Mouse (Mus musculus) limb, embryonic 14.5 days (tissue): ENCODE results near the gene Zfp286. TPM values are rescaled to one million over a fixed set of nuclear protein-coding genes. Genes with fewer than 3 reads are reported as not detected.

ENCODE experiments used
- ATAC-seq: fragments of 200-750 bp; cut with Nextera tagmentation; 2 replicates; pipeline ENCODE4 v1.8.0; 2017; ENCODE audit warnings: low read depth, moderate number of reproducible peaks, moderate TSS enrichment; ENCODE audit not compliant: low FRiP score
- DNase-seq: peaks from one replicate; pipeline ENCODE4 v3.0.0-alpha.2; 2015; ENCODE audit warnings: low spot score
- H3K27ac ChIP-seq: fragments of 300-500 bp; sonication (generic); replicated peaks from 2 replicates; pipeline ENCODE4 v1.5.1; 2014; ENCODE audit warnings: low read depth, mild to moderate bottlenecking, low read length, moderate library complexity, mixed read lengths
- H3K27me3 ChIP-seq: fragments of 300-500 bp; sonication (generic); 2 replicates; pipeline ENCODE4 v1.6.1; 2014; ENCODE audit warnings: low read length, mixed read lengths; ENCODE audit not compliant: control insufficient read depth, insufficient read depth
- H3K36me3 ChIP-seq: fragments of 300-500 bp; sonication (generic); 2 replicates; pipeline ENCODE4 v1.6.1; 2014; ENCODE audit warnings: mild to moderate bottlenecking, low read length, moderate library complexity, mixed read lengths; ENCODE audit not compliant: control insufficient read depth, insufficient read depth
- H3K4me1 ChIP-seq: fragments of 300-500 bp; sonication (generic); 2 replicates; pipeline ENCODE4 v1.6.1; 2014; ENCODE audit warnings: antibody characterized with exemption, low read length, mixed read lengths; ENCODE audit not compliant: control insufficient read depth, insufficient read depth
- H3K4me2 ChIP-seq: fragments of 300-500 bp; sonication (generic); replicated peaks from 2 replicates; pipeline ENCODE4 v1.6.1; 2014; ENCODE audit warnings: low read depth, mild to moderate bottlenecking, low read length, moderate library complexity; ENCODE audit not compliant: severe bottlenecking
- H3K4me3 ChIP-seq: fragments of 300-500 bp; sonication (generic); replicated peaks from 2 replicates; pipeline ENCODE4 v1.5.1; 2014; ENCODE audit warnings: low read length
- H3K9ac ChIP-seq: fragments of 300-500 bp; sonication (generic); 2 replicates; pipeline ENCODE4 v1.6.1; 2014; ENCODE audit warnings: mild to moderate bottlenecking, low read depth, low read length, moderate library complexity; ENCODE audit not compliant: severe bottlenecking
- H3K9me3 ChIP-seq: fragments of 300-500 bp; sonication (generic); 2 replicates; pipeline ENCODE4 v1.6.1; 2016; ENCODE audit warnings: low read length; ENCODE audit not compliant: control insufficient read depth
- POLR2A ChIP-seq: fragments of 200-500 bp; IDR thresholded peaks from 2 replicates; pipeline ENCODE4 v1.8.0; 2012; ENCODE audit warnings: inconsistent platforms, mild to moderate bottlenecking, moderate library complexity, borderline replicate concordance; ENCODE audit not compliant: insufficient read depth, insufficient read length; ENCODE audit errors: extremely low read depth
- WGBS: fragments of 180-500 bp; shearing (Covaris S2); extraction: QIAGEN DNeasy Blood & Tissue Kit; methylation state at CpG from one replicate; pipeline ENCODE4 v1.1.7; 2014; 5-methylcytosine and 5-hydroxymethylcytosine counted together
- polyA plus RNA-seq, 2 experiments: library from polyadenylated mRNA; depleted of rRNA in 1 of 2; stranded (reverse) in 1 of 2; unstranded in 1 of 2; fragments of >200 nt; fragmentation: Nextera tagmentation in 1 of 2; extraction: Ambion mirVana in 1 of 2; gene quantifications; 2 replicates each; pipeline versions ENCODE4 v1.2.1 to v1.2.3; 2012 to 2014

Zfp286 gene
- polyA plus RNA-seq, 2 experiments: 17.0 to 22.2 TPM

GRCm38 (mm10) chr11:62748062-62748461, 41.2 kb downstream of the Zfp286 start:
- Histone ChIP-seq H3K4me3 (no peak overlapping the region), H3K36me3 (no peaks in the 10 kb centered on the region), H3K27ac (no peak overlapping the region), H3K4me1 (0 out of 2 replicates have a peak, but pooled peaks cover 2% of the 10 kb centered on the region), H3K27me3 (0 out of 2 replicates have a peak, but pooled peaks cover 3% of the 10 kb centered on the region), H3K4me2 (no peak overlapping the region), H3K9ac (no peak overlapping the region), H3K9me3 (no peaks in the 10 kb centered on the region)
- 68% methylated on average over 4 of the region's 4 CpGs for WGBS
- DNase-seq (no peak), ATAC-seq (no peak)
- TF ChIP-seq POLR2A: no peak

- ATAC-seq: no peak
- Histone ChIP-seq H3K4me3 (no peak overlapping the region), H3K4me2 (no peak overlapping the region), H3K9ac (no peak overlapping the region), H3K27ac (no peak overlapping the region), H3K27me3 (0 out of 2 replicates have a peak, but pooled peaks cover 3% of the 10 kb centered on the region), H3K36me3 (no peaks in the 10 kb centered on the region), H3K4me1 (0 out of 2 replicates have a peak, but pooled peaks cover 2% of the 10 kb centered on the region), H3K9me3 (no peaks in the 10 kb centered on the region)
- DNase-seq: no peak
- WGBS: 68% methylated on average over 9 of the region's 9 CpGs
- TF ChIP-seq POLR2A: no peak
Observed at GRCm38 (mm10) chr11:62747227-62747626, 42.0 kb downstream of the Zfp286 start.

DNA sequence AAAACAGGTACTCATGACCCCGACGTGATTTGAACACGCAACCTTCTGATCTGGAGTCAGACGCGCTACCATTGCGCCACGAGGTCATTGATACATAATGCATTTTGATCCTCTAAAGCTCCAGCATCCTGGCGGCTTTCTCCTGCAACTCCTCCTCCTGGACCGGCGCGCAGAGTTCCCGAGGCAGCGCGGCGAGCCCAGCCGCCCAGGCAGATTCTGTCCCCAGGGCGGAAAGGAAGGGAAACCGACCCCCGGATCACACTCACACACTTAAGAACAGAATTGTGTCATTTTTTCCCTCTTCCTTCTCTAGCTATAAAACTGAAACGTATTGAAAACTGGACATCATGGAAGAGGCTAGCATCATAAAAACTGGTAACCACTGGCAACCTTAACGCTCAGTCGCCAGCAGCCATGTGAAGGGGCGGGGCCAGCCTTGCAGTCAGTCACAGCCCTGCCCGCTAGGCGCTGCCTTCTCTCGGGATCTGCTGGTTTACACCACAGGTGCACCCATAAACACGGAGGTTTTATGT, 43.2 kb downstream of the Zfp286 start:
- peak; percentile 71; the same call in 1 of the 2 replicates for ATAC-seq
- TF ChIP-seq POLR2A: no peak
- Histone ChIP-seq H3K4me2 (peak overlapping the region; percentile 51), H3K4me3 (peak overlapping the region; percentile 27), H3K4me1 (no peaks in the 10 kb centered on the region), H3K27ac (no peak overlapping the region), H3K9ac (no peak overlapping the region), H3K9me3 (no peaks in the 10 kb centered on the region), H3K36me3 (no peaks in the 10 kb centered on the region), H3K27me3 (0 out of 2 replicates have a peak, but pooled peaks cover 3% of the 10 kb centered on the region)
- peak; percentile 70 for DNase-seq
- 2% methylated on average over 27 of the region's 27 CpGs for WGBS

DNA sequence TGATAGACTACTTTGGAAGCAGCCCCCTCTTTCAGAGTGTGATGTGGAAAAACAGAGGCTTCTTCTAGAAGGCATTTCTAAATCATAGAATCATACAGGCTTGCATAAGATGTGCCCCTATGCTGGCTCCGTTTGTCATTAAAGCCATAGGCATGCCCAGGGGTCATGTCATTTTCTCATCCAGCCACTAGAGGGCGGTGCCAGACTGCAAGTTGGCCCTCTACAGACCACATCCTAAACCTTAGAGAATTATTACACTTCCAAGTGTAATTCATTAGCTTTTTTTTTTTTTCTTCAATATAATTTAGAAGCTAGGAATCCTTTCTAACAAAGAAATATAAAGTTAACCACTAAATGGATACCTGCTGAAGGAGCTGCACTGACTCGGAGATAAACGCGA, 45.2 kb downstream of the Zfp286 start:
- no peak for TF ChIP-seq POLR2A
- peak; percentile 75 for DNase-seq
- no peak overlapping the region for H3K4me3 ChIP-seq
- no peak overlapping the region for H3K27ac ChIP-seq
- H3K4me2 ChIP-seq: no peak overlapping the region
- peak; percentile 48; the same call in 1 of the 2 replicates for ATAC-seq
- no peaks in the 10 kb centered on the region for H3K9me3 ChIP-seq
- H3K9ac ChIP-seq: no peak overlapping the region
- H3K4me1 ChIP-seq: no peaks in the 10 kb centered on the region
- H3K27me3 ChIP-seq: 0 out of 2 replicates have a peak, but pooled peaks cover 3% of the 10 kb centered on the region
- no peaks in the 10 kb centered on the region for H3K36me3 ChIP-seq
- 42% methylated on average over 5 of the region's 5 CpGs for WGBS

DNA sequence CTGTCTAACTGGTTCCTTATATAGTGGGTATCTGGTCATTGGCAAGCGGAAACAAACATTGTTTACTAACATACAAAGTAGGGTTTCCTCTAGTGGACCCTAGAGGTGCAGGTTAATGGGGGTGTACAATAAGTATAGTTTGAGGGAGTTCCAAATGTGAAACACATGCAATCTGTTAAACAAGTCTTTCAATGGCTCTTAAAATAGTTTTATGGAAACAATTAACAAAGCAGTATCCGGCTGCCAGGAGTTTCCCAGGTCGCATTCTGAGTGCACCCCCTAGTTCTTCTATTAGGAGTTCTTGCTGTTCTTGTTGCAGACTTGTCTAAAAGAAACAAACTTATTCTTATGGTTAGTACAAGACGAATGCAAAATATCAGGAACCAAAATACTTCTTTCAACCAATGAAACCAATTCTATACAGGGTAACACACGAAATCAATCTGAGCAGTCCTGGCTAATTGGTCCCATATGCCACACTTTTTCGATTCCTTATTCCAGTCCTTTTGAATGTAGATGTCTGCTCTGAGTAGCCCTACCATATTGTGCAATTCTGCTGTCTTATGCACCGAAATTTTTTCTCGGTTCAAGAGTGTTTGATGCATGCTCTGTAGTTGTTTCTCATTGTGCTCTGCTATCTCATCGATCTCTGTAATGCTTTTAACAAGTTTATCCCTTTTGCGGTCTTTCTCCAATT, 46.9 kb downstream of the Zfp286 start:
- H3K27me3 ChIP-seq: 0 out of 2 replicates have a peak, but pooled peaks cover 3% of the 10 kb centered on the region
- H3K4me2 ChIP-seq: no peak overlapping the region
- H3K4me3 ChIP-seq: no peak overlapping the region
- H3K9me3 ChIP-seq: no peaks in the 10 kb centered on the region
- DNase-seq: peak; percentile 37
- H3K4me1 ChIP-seq: no peaks in the 10 kb centered on the region
- H3K9ac ChIP-seq: no peak overlapping the region
- no peak for TF ChIP-seq POLR2A
- no peak for ATAC-seq
- H3K27ac ChIP-seq: no peak overlapping the region
- 32% methylated on average over 10 of the region's 10 CpGs for WGBS
- no peaks in the 10 kb centered on the region for H3K36me3 ChIP-seq
